Mouse (Mus musculus) natural killer cell, adult 2 months (primary cell): Measurements from ENCODE around the gene Tmod2.
"Not testable (repeated sequence)": the region's sequence is repeated elsewhere in the genome, so short reads cannot be mapped to it uniquely, and the experiment has no call there.

Source experiments
- DNase-seq, 2 experiments: peaks; one replicate each; pipeline ENCODE4 v3.0.0; 2022; ENCODE audit warnings: low spot score in 2 of 2

The Tmod2 gene

GRCm38 (mm10) chr9:75610571-75611493 lies at the start of gene Tmod2:
Gene Tmod2, minus strand, starts transcription at chr9:75611325.
- no peak for DNase-seq

DNA sequence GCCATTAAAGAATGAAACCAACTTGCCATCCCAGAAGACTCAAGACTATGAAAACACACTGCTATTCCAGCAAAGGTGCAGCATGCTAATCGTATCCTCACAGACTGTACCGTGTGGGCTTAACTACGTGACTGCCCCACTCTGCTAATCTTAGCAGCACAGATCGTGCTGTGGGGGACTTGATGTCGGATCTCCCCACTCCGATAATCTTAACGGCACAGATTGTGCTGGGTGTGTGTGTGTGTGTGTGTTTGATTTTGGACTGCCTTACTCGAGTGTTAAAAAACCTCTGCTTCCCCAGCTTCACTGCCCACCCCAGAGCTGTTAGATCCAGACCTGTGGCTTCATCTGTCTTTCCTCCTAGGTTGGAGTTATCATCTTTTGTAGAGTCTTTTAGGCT lies 49.8 kb upstream of the Tmod2 start:
- no peak for DNase-seq

DNA sequence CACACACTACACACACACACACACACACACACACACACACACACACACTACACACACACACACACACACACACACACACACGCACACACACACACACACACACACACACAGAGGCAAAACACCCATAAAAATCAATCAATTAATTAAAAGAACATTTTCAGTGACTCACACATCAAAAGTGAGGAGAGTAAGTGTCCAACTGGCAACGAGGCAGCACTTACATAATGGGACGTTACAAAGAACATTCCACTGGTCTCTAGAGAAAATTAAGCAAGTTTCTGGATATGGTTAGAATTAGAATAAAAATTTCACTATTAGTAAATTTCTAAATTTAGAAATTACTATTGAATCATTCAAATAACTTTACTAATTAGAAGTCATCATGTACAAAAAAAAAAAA lies 45.3 kb upstream of the Tmod2 start:
- not testable (repeated sequence) for DNase-seq

DNA sequence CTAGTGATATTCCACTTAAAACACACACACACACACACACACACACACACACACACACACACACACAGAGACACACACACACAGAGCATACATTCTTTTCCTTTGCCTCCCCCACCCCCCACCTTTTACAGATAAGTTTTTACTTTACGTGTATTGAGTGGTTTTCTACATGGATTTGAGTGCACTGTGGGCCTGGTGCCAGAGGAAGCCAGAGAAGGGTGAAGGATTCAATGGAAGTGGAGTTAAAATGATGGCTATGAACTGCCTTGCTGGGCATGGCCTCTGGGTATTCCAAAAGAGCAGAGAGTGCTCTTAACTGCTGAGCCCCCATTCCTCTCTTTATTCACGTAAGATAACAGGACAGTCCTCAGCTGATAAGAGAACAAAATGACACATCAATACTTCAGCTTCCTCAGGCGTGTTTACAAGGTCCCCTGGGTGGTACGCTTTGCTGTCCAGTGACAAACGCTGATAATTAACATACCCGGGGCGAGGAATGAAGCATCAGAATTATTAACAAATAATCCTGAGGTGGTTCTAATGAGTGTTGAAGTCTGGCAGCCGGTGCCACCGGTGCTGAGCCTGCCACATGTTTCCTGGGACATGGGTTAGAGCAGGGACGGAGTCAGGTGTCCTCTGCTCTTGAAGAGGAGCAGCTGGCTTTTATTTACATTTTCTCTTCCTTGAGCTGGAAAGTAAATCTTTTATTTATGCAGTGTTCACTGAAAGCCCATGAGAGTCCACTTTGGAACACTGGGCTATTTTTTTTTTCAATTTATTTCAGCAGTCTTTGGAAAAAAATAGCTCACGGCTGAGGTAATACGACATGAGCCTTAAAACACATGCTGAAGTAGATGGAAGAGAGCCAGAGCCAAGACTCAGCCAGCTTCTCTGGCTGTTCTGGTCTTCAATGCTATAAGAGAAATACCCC lies 43.1 kb upstream of the Tmod2 start:
- no peak for DNase-seq

- no peak for DNase-seq
Measured at GRCm38 (mm10) chr9:75645405-75645804, 34.3 kb upstream of the Tmod2 start.

- no peak for DNase-seq
Measured at GRCm38 (mm10) chr9:75634226-75634625, 23.1 kb upstream of the Tmod2 start.

GRCm38 (mm10) chr9:75633603-75634002 lies 22.5 kb upstream of the Tmod2 start:
- DNase-seq, result no peak

GRCm38 (mm10) chr9:75632902-75633301 lies 21.8 kb upstream of the Tmod2 start:
- no peak for DNase-seq

DNA sequence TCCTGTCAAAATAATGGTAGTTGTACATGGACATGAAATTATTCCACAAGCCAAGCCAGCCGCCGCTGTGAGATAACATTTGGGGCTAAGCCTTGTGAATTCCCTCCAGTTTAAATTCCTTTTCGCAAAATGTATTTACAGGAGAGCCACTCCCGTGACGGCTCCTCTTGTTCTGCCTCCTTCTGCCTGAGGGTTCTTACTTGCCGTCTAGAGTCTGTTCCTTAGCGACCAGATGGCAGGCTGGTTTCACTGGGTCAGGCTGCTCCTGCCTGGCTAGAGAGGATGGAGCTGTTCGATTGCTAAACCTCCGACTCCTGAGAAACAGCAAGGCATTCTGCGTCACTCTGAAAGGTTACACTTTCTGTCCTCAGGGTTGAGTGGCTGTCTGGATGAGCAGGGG lies 21.0 kb upstream of the Tmod2 start:
- no peak for DNase-seq

DNA sequence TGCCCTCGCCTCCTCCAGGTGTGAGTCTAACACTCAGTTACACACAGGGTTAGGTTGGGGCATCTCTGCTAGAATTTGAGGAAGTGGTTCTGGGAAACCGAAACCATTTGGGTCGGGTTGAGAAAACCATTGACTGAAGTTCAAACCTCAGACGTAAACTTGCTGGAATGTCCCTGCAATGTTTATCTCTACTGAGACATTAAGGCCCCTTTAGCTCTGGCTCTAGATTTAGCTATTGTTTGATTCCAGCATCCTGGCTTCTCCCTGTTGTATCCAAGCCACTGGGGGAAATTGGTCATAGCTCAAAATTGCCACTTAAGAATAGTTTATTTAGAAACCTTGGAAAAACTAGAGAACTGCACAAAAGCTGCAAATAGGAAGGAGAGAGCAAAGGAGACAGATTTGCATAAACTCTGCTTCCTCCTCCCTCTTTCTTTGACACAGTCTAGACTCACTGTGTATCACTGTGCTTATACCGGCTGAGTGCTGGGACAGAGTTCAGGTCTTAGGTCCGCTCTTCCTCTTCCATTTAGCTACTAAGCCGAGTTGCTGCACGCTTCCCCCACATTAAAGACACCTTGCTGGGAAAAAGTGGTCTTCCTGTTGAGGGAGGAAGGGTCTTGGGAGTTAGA lies 19.8 kb upstream of the Tmod2 start:
- peak in 1 of 2 experiments; percentile 1 for DNase-seq

DNA sequence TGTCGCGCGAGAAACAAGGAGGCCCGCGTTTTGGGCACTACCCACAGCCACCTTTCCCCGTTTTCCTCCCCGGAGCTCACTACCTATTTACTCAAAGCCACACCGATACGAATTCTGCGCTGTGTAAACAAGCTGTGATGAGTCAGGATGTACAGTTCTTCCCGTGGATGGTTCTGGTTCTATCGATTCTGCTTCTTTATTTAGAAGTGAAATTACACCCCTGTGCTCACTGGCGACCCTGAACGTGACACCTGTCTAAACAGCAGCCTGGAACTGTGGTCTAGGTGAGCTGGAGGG lies 15.1 kb upstream of the Tmod2 start:
- DNase-seq, result no peak

- no peak for DNase-seq
Measured at GRCm38 (mm10) chr9:75625556-75626307, 14.6 kb upstream of the Tmod2 start, which contains the start of gene Lysmd2. Gene Lysmd2, plus strand, starts transcription at chr9:75625741.

GRCm38 (mm10) chr9:75624983-75625555 lies 13.9 kb upstream of the Tmod2 start:
- DNase-seq, result no peak

DNA sequence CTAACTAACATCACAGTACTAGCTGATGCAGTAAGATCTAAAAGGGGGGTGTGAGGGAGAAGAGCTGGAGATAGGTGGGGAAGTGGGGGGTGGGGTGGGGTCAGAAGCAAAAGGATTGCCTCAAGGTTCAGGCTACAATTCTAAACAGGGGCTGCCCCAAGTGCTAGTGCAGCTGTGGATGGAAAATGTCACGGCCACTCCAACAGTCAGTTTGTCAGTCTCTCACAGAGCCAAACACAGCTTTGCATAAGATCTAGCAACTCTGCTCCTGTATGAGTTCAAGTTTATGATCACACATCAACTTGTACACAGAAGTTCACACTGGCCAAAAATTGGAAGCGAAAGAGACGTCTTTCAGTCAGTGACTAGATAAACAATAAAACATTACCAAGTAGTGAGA lies 10.3 kb upstream of the Tmod2 start:
- no peak for DNase-seq

GRCm38 (mm10) chr9:75619761-75620160 lies 8.6 kb upstream of the Tmod2 start:
- not testable (repeated sequence) for DNase-seq

GRCm38 (mm10) chr9:75618836-75619400 lies 7.8 kb upstream of the Tmod2 start:
- no peak for DNase-seq

DNA sequence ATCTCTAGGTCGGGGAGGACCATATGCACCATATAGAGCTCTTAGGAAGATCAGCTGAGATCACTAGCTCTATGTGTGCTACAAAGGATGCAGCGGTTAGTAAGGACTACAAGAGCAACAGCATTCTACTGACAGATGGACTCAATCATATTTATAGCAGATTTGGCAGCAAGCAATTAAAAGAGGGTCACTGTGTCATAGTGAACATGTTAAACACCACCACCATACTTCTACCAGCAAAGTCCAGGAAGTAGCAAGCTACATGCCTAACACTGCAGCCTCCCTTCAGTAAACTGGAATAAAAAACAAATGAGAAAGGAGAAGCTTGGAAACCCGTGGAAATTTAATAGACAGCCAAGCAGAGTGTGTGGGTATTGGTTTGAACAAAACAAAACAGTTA lies 5.4 kb upstream of the Tmod2 start:
- DNase-seq, result no peak

- DNase-seq, result no peak
Measured at GRCm38 (mm10) chr9:75609965-75610364, 1.2 kb downstream of the Tmod2 start.

DNA sequence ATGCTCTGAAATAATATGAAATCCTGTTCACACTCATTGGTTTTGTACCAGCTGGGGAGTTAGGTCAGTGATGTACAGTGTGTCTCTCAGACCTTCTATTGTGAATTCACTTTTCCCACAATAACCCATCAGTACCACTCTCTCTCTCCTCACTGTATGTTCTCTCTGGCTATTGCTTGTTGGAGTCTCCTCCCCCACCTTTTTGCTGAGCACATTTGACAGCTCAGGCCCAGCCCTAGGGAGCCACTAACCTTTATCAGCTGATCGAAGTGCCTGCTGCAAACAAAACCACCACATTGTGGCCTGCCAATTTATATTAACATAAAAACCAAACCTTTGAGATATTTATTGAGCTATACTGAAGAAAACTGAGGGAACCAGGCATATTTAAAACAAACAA lies 1.6 kb downstream of the Tmod2 start:
- no peak for DNase-seq

GRCm38 (mm10) chr9:75607496-75607895 lies 3.6 kb downstream of the Tmod2 start:
- DNase-seq, result no peak

DNA sequence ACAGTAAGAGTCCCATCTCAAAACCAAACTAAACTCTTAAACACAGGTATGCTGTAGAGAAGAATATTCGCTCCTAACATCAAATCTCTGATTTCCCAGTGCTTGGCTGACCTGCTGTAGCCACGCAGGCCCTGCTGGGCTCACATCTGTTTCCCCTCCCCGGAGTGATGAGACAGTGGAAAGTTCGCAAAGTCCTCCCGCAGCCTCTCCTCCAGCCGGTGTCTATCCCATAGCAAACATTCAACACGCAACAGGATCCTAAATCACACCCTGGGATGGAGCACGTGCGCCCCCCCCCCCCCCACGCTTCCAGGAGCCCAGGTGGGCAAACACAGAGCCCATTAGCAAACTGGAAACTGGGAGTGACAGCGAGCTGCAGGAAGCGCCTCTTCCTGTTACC lies 9.6 kb downstream of the Tmod2 start:
- no peak for DNase-seq
